Mouse (Mus musculus): ENCODE measurements around the gene Gh.

DNA sequence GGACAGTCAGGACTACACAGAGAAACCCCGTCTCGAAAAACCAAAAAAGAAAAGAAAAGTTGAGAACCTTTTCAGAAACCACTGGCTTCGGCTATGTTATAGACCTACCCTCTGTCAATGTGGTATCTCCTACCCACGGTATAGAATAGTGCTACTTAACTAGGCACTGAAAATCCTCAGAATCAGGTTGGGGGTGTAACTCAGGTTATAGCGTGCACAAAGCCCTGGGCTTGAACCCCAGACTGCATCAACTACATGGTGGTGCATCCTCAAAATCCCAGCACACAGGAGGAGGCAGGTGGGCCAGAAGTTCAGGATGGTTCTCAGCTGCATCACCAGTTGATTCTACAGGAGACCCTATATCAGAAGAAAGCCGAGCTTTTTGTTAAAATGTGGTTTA lies 27.9 kb downstream of the Gh start:
- TF ChIP-seq GATA1 (IDR thresholded peaks at IDR 0.05; ENCODE audit: borderline replicate concordance, low read length) (no peak), FLI1 (IDR thresholded peaks at IDR 0.05; ENCODE audit: low read length) (no peak)

Data from megakaryocyte, embryonic 14.5 days (primary cell).